Mouse (Mus musculus): ENCODE measurements around the gene Pfkfb1.
A peak's percentile ranks its signal among the peaks of the same experiment; 100 is the strongest.

Gene Pfkfb1

GRCm38 (mm10) chrX:150588023-150588764, at the start of gene Pfkfb1:
Pfkfb1 (plus strand) TSS chrX:150588229.
- peak; percentile 42 for DNase-seq (ENCODE audit: low read depth, low spot score)

- DNase-seq (ENCODE audit: low read depth, low spot score): no peak
Measured at GRCm38 (mm10) chrX:150540111-150540510, 47.9 kb upstream of the Pfkfb1 start.

GRCm38 (mm10) chrX:150541684-150542083, 46.3 kb upstream of the Pfkfb1 start:
- DNase-seq (ENCODE audit: low read depth, low spot score): no peak

- no peak for DNase-seq (ENCODE audit: low read depth, low spot score)
Measured at GRCm38 (mm10) chrX:150547239-150547638, 40.8 kb upstream of the Pfkfb1 start, which contains the start of gene Alas2. Alas2 (plus strand) TSS chrX:150547375.

- no peak for DNase-seq (ENCODE audit: low read depth, low spot score)
Measured at GRCm38 (mm10) chrX:150549639-150550038, 38.4 kb upstream of the Pfkfb1 start.

- no peak for DNase-seq (ENCODE audit: low read depth, low spot score)
Measured at GRCm38 (mm10) chrX:150551986-150552385, 36.0 kb upstream of the Pfkfb1 start.

- no peak for DNase-seq (ENCODE audit: low read depth, low spot score)
Measured at GRCm38 (mm10) chrX:150554032-150554431, 34.0 kb upstream of the Pfkfb1 start.

GRCm38 (mm10) chrX:150564644-150565357, 23.2 kb upstream of the Pfkfb1 start:
- no peak for DNase-seq (ENCODE audit: low read depth, low spot score)

GRCm38 (mm10) chrX:150581921-150582320, 6.1 kb upstream of the Pfkfb1 start:
- DNase-seq (ENCODE audit: low read depth, low spot score): no peak

GRCm38 (mm10) chrX:150585116-150585515, 2.9 kb upstream of the Pfkfb1 start:
- DNase-seq (ENCODE audit: low read depth, low spot score): no peak

- DNase-seq (ENCODE audit: low read depth, low spot score): no peak
Measured at GRCm38 (mm10) chrX:150589696-150590095, 1.7 kb downstream of the Pfkfb1 start, which contains the start of gene Apex2. Apex2 (minus strand) TSS chrX:150589868.

- no peak for DNase-seq (ENCODE audit: low read depth, low spot score)
Measured at GRCm38 (mm10) chrX:150593266-150594035, 5.4 kb downstream of the Pfkfb1 start.

- DNase-seq (ENCODE audit: low read depth, low spot score): no peak
Measured at GRCm38 (mm10) chrX:150594176-150594575, 6.1 kb downstream of the Pfkfb1 start.

GRCm38 (mm10) chrX:150595016-150595760, 7.2 kb downstream of the Pfkfb1 start:
- no peak for DNase-seq (ENCODE audit: low read depth, low spot score)

- no peak for DNase-seq (ENCODE audit: low read depth, low spot score)
Measured at GRCm38 (mm10) chrX:150598882-150599281, 10.9 kb downstream of the Pfkfb1 start.

GRCm38 (mm10) chrX:150636421-150636820, 48.4 kb downstream of the Pfkfb1 start:
- no peak for DNase-seq (ENCODE audit: low read depth, low spot score)

- DNase-seq (ENCODE audit: low read depth, low spot score): peak; percentile 16
Measured at GRCm38 (mm10) chrX:150656122-150656907, 68.3 kb downstream of the Pfkfb1 start.

GRCm38 (mm10) chrX:150656908-150657796, 69.1 kb downstream of the Pfkfb1 start, which contains the start of gene Tro:
Tro (minus strand) TSS chrX:150657583.
- DNase-seq (ENCODE audit: low read depth, low spot score): peak; percentile 8

- no peak for DNase-seq (ENCODE audit: low read depth, low spot score)
Measured at GRCm38 (mm10) chrX:150657797-150658118, 69.7 kb downstream of the Pfkfb1 start.

GRCm38 (mm10) chrX:150662809-150663208, 74.8 kb downstream of the Pfkfb1 start:
- no peak for DNase-seq (ENCODE audit: low read depth, low spot score)

Measured in retina, adult 2 months (tissue).